Mouse (Mus musculus) brain, adult 10 weeks (tissue): ENCODE results near the gene Lamb2. TPM values are rescaled to one million over a fixed set of nuclear protein-coding genes. Genes with fewer than 3 reads are reported as not detected.

Experiments used
- polyA plus RNA-seq: library from polyadenylated mRNA; stranded (reverse); fragments of 350-450 nt; fragmentation: Illumina TruSeq; extraction: RNeasy Lipid Tissue Mini Kit (QIAGEN cat#74804); gene quantifications from one replicate; pipeline ENCODE4 v1.2.3, GENCODE M21; 2015; ENCODE audit warnings: low read depth, low replicate concordance

Gene Lamb2
- 20.5 TPM for polyA plus RNA-seq

DNA sequence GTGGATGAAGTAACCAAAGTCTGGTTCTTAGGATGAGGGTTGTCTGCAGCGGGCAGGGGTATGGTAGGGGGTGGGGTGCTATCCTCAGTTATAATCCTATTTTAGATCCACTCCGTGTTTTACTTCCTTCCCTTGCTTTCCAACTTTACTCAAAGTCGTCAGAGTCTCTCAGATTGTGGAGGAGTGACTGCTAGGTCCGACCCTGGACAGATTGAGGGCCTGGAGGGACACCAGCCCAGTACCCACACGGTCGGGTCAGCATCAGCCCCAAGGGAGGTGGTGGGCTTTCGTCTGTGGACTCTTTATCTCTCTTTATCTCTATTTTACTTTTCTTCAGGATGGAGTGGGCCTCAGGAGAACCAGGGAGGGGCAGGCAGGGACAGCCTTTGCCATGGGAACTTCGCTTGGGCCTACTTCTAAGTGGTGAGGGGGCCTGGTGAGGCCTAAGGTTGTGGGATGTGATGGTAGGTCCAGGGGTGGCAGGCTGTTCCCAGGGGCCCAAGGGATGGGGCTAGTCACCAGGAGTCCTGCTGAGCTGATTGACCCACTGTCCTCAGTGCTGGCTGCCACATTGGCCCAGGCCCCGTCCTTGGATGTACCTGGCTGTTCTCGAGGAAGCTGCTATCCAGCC, at the start of gene Lamb2:
Gene Lamb2 (plus strand): TSS at position 16 of the 631 bp plus-strand sequence.

DNA sequence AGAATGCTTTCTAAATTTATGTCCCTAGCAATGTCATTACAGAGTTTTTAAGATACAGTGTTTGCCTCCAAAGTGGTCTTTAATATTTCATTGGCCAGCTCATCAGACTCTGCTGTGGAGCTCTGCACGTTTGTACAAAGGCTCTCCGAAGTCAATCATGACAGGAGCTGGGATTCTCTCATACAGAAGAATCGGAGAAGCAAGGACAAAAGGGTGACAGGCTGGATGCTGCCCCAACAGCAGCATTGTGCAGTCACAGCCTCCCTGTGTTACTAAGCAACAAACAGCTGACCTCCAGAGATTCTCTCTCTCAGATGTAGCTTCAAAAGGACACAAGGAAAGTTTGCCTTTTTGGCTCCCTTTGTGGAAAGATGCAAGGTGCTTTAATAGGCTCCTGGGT, 43.4 kb upstream of the Lamb2 start, which contains the start of gene BC048562:
Gene BC048562 (plus strand): TSS at position 301 of the 400 bp plus-strand sequence.

DNA sequence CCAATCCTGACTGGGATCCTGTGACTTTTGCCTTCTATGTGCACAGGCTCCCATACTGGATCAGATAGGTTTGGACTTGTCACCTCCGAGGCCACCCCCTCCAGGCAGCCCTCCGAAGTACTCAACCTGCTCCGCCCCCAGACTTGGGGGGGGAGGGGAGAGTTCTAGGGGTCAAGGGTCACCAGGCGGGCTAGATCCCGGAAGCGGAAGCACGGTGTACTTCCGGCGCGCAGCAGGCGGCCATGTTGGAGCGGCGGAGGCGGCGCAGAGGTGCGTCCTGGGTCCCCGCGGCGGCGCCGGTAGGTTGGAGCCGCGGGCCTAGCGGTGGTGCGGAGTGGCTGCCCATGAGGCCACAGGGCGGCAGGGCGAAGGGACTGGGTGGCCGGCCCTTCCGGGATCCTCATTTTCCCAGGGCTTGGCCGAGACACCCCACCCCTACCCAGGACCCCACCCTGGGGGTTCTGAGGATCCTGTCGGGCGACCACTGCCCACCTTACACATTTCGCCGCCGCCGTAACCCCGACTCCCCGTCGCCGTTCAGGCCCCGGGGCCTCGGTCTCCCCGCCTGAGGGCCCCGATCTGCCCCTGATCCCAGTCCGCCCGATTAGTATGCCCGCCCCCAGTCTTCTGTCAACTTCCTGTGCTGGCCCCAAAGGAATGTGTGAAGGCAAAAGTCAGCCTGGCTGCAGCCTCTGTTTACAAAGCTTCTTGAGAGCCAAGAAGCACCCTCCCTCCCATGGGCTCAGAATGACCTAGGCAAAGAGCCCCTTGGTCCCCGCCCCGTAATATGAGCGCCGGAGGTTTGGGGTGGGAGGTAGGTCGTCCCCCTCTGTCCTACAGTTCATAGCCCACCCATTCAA, 19.0 kb upstream of the Lamb2 start, which contains the start of gene Ccdc71:
Gene Ccdc71 (plus strand): TSS at position 209 of the 860 bp plus-strand sequence.

DNA sequence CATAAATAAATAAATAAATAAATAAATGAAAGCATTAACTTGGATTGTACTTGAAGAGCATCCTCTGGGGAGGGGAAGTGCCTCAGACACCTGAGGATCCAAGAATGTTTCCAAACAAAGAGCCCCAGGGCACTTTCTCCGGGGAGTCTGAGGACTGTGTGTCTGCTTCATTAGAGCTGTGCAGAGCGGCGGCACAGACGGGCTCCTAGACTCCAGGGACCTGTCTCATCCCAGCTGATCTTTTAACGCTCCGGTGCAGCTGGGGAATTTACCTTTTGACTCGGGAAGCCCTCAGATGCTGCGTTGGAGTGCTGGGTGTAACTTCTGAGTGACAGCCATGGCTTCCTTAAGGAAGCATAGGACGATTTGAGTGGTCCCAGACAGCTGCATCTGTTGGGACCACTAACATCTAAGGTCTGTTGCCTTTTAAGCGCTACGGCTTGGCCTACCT, 18.3 kb upstream of the Lamb2 start, which contains the start of gene Klhdc8b:
Gene Klhdc8b (minus strand): TSS at position 401 of the 451 bp plus-strand sequence.

DNA sequence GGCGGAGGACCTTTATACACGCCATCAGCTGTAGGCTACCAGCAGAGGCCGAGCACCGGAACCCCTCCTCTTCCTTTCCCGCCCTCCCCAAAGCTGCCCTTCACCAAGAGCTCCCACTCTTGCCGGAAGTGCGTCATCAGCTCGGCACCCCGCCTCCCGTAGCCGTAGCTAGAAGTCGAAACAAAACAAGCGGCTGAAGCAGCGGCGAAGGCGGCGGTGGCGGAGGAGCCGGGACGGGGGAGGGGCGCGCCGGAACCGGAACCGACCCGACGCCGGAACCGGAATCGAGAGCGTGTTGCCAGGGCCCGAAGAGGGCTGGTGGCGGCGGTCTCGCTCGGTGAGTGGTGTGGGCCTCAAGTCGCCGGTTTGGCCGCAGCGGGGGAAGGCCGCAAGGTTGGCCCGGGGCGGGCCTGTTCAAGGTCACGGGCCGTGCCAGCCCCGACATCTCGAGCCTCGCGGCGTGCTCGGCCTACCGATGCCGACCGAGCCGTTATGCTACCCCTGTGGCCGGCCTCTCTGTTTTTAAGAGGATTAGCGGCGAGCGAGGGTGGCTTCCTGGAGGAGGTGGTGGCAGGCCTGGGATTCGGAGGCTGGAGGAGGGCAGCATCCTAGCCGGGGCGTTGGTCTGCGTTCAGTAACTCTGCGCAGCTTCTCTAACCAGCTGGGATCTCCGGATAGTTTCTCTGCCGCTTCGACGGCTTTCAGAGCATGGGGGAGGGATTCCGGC, 11.2 kb downstream of the Lamb2 start, which contains the start of gene Usp19:
Gene Usp19 (plus strand): TSS at position 44 of the 727 bp plus-strand sequence.

DNA sequence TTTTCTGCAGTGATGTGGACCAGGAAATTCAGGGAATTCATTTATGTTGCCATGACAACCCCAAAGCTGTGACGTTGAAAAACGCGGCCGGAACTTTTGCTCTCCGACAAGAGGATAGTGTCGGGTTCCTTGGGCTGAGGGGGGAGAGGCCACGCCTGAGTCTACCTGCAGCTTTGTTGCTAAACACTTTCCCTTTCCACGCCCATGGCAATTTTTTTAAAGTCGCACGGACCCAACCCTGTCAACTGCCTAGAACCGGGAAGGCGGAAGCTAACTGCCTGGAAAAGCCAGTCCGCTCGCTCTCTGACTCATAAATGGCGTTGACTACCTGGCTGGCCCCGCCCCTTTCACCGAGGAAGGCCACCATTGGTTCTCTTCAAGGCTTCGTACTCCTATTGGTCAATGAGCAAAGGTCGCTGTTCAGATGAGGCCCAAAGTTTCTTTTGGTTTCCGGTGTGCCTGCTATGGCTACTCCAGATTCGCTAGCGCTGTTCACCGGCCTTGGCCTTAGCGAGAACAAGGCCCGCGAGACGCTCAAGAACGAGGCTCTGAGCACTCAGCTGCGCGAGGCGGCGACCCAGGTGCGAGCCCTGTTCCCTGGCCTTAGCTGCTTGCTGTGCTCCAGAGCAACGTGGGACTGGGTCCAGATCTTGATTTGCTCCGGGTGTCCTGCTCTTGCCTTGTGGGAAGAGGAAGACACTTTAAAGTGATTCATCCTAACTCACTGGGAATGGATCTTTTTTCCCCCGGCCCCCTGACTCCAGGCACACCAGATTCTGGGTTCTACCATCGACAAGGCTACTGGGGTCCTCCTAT, 28.3 kb downstream of the Lamb2 start, which contains the start of gene Qars:
Gene Qars (plus strand): TSS at position 88 of the 816 bp plus-strand sequence.

DNA sequence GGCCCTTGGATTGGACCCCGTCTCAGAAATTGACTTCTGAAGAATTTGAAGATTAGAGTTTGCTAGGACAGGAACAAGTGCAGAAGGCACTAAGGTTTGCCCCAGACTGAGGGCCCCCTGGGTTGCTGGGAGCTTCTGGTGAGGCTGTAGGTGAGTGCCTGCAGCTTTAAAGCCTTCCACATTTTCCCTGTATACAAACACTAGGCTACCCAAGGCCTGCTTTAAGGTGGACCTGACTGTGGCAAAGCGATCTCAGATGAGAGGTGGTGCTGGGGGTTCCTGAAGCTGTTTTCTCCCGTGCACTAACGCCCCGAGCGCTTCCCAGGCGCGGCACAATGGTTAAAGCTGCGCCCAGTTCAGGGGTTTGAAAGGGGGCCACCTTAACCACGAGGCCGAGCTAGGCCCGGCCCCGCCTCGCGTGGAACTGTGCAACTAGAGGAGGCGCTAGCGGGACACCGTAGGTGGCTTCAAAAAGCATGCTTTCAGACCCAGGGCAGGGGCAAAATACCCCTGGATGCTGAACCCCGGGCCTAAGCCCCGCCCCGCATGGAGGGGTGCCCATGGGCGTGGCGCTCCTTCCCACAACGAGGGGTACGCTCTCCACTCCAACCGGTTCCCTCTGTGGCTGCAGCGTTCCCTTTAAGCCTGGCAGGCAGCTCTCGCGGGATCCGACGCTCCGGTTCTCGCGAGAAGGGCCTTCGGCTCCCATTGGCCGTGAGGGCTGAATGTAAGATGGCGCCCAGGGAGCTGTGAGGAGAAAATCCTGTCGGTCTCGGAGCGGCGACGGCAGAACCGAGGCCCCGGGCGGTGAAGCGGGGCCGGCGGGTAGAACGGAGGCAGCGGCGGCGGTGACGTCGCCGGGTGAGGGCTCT, 37.1 kb downstream of the Lamb2 start, which contains the start of gene Qrich1:
Gene Qrich1 (plus strand): TSS at position 427 of the 872 bp plus-strand sequence.

Other genes with a start within 250 kb of the Lamb2 start
- 42.5 TPM for gene Dag1, start 215.8 kb upstream of the Lamb2 start, polyA plus RNA-seq
- gene Nicn1, start 189.3 kb upstream of the Lamb2 start, polyA plus RNA-seq = 118 TPM
- 37.8 TPM for gene Amt, start 182.9 kb upstream of the Lamb2 start, polyA plus RNA-seq
- gene Rhoa, start 173.6 kb upstream of the Lamb2 start, polyA plus RNA-seq = 211 TPM
- gene Tcta, start 173.6 kb upstream of the Lamb2 start, polyA plus RNA-seq = 47.8 TPM
- 253 TPM for gene Gpx1, start 140.8 kb upstream of the Lamb2 start, polyA plus RNA-seq
- gene Usp4, start 131.9 kb upstream of the Lamb2 start, polyA plus RNA-seq = 84.3 TPM
- gene 1700102P08Rik, start 86.9 kb upstream of the Lamb2 start, polyA plus RNA-seq = 1.5 TPM
- gene Ccdc36, start 51.3 kb upstream of the Lamb2 start, polyA plus RNA-seq = 0.54 TPM
- not detected for gene BC048562, start 43.3 kb upstream of the Lamb2 start, polyA plus RNA-seq
- 21.9 TPM for gene Ccdc71, start 19.2 kb upstream of the Lamb2 start, polyA plus RNA-seq
- gene Klhdc8b, start 18.2 kb upstream of the Lamb2 start, polyA plus RNA-seq = 26.8 TPM
- gene Usp19, start 10.9 kb downstream of the Lamb2 start, polyA plus RNA-seq = 95.0 TPM
- gene Qars, start 28.0 kb downstream of the Lamb2 start, polyA plus RNA-seq = 70.9 TPM
- 77.0 TPM for gene Qrich1, start 37.1 kb downstream of the Lamb2 start, polyA plus RNA-seq
- 66.7 TPM for gene Impdh2, start 80.5 kb downstream of the Lamb2 start, polyA plus RNA-seq
- gene Ndufaf3, start 87.7 kb downstream of the Lamb2 start, polyA plus RNA-seq = 58.9 TPM
- gene Dalrd3, start 90.2 kb downstream of the Lamb2 start, polyA plus RNA-seq = 120 TPM
- 78.4 TPM for gene Wdr6, start 99.0 kb downstream of the Lamb2 start, polyA plus RNA-seq
- gene P4htm, start 117.9 kb downstream of the Lamb2 start, polyA plus RNA-seq = 93.6 TPM
- 39.4 TPM for gene Arih2, start 169.7 kb downstream of the Lamb2 start, polyA plus RNA-seq
- gene Slc25a20, start 182.4 kb downstream of the Lamb2 start, polyA plus RNA-seq = 19.6 TPM
- 37.8 TPM for gene Prkar2a, start 209.6 kb downstream of the Lamb2 start, polyA plus RNA-seq